Mouse (Mus musculus) common myeloid progenitor, adult 5-6 weeks (primary cell): Measurements from ENCODE around the gene Gzmd. TPM values are rescaled to one million over a fixed set of nuclear protein-coding genes. Genes with fewer than 3 reads are reported as not detected.

Experiments
- ATAC-seq: replicated peaks from 2 replicates; pipeline ENCODE4 v1.8.0; 2016; ENCODE audit warnings: low read depth, mild to moderate bottlenecking, moderate TSS enrichment, inconsistent platforms; ENCODE audit not compliant: poor library complexity, severe bottlenecking
- total RNA-seq: library from RNA; stranded (forward); fragments of 200-1000, 187-1606 nt; gene quantifications from 2 replicates; pipeline ENCODE4 v1.2.3, GENCODE M21; 2017

The Gzmd gene
- total RNA-seq, 1 experiment from 2014 or later = not detected

DNA sequence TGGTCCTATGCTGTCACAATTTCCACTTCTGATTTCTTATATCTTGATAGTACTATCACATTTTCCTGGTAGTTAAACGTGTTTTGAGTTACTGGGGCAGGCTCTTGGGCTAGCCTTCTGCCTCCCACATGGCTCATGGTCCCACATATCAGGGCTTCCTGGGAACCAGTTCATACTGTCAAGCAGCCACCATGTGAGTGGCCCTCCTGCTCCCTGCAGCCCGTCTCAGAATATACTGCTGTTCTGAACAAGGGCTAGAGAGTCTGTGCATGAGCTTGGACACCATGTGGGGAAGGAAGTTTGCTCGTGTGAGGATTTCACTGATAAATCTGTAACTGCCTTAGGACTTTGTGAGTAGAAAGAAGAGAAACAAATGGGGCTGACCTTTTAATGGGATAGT lies 45.7 kb downstream of the Gzmd start:
- ATAC-seq = no peak

- ATAC-seq = peak; percentile 69
These were observed 47.2 kb downstream of the Gzmd start, which contains the start of gene Mcpt8 for GRCm38 (mm10) chr14:56085167-56085566. Gene Mcpt8 (minus strand): TSS chr14:56085273.

DNA sequence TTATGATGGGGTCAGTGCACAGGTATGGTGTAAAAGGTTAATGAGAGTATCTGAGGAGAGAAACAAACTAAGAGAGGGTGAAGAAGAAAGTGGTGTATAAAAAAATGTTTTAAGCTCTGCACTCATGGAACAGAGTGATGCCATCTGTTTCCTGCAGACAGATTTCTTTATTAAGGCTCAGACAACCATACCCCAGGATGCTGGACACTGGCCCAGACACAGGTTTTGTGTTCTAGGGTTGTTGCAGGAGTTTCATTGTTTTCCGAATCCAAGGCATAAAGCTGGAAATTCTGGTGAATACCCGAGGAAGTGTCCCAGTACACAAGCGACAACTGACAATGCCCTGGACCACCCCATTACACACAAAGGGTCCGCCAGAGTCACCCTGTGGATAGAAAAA lies 50.4 kb downstream of the Gzmd start:
- no peak for ATAC-seq

Other genes with a start within 250 kb of the Gzmd start
- not detected in 2 replicates for gene Cbln3, start 248.2 kb downstream of the Gzmd start, total RNA-seq
- gene Khnyn, start 247.7 kb downstream of the Gzmd start, total RNA-seq = 17.4 and 20.9 TPM in 2 replicates
- gene Sdr39u1, start 232.3 kb downstream of the Gzmd start, total RNA-seq = 7.8 and 11.8 TPM in 2 replicates
- gene Cma1, start 187.9 kb downstream of the Gzmd start, total RNA-seq = not detected in 2 replicates
- not detected in 2 replicates for gene Cma2, start 181.6 kb downstream of the Gzmd start, total RNA-seq
- gene Mcpt1, start 114.6 kb downstream of the Gzmd start, total RNA-seq = not detected in 2 replicates
- not detected in 2 replicates for gene Mcpt9, start 102.1 kb downstream of the Gzmd start, total RNA-seq
- gene Mcpt2, start 90.6 kb downstream of the Gzmd start, total RNA-seq = not detected in 2 replicates
- gene Mcpt4, start 70.3 kb downstream of the Gzmd start, total RNA-seq = not detected in 2 replicates
- 14.9 and 21.7 TPM in 2 replicates for gene Mcpt8, start 47.3 kb downstream of the Gzmd start, total RNA-seq
- gene Ctsg, start 30.0 kb downstream of the Gzmd start, total RNA-seq = 450 and 522 TPM in 2 replicates
- not detected in 2 replicates for gene Gzme, start 12.0 kb downstream of the Gzmd start, total RNA-seq
- not detected in 2 replicates for gene Gzmg, start 27.0 kb upstream of the Gzmd start, total RNA-seq
- not detected in 2 replicates for gene Gzmn, start 42.0 kb upstream of the Gzmd start, total RNA-seq
- not detected in 2 replicates for gene Gzmf, start 78.8 kb upstream of the Gzmd start, total RNA-seq
- gene Gzmc, start 102.0 kb upstream of the Gzmd start, total RNA-seq = not detected in 2 replicates
- 0.91 and 2.1 TPM in 2 replicates for gene Gzmb, start 129.7 kb upstream of the Gzmd start, total RNA-seq
- not detected in 2 replicates for gene Atp12a, start 232.5 kb upstream of the Gzmd start, total RNA-seq